Mouse (Mus musculus) E14TG2a.4 (cell line): ENCODE measurements around the gene Gm10643.

Experiments used
- CTCF ChIP-seq: conservative IDR thresholded peaks from 2 replicates; pipeline ENCODE4 v1.5.1; 2014; ENCODE audit warnings: low read length
- POU5F1 ChIP-seq: IDR thresholded peaks from 2 replicates; pipeline ENCODE4 v1.6.1; 2014; ENCODE audit warnings: low read length, borderline replicate concordance

- TF ChIP-seq CTCF = no peak
- TF ChIP-seq POU5F1 = no peak
Observed at GRCm38 (mm10) chr8:84084341-84085115, 19.6 kb upstream of the Gm10643 start.
